Mouse (Mus musculus) CD4-positive helper T cell, adult 2 months (primary cell): Measurements from ENCODE around the gene Akr1b10.
"Not testable (repeated sequence)": the region's sequence is repeated elsewhere in the genome, so short reads cannot be mapped to it uniquely, and the experiment has no call there.

Experiments used
- DNase-seq: peaks from one replicate; pipeline ENCODE4 v3.0.0-alpha.2; 2012; ENCODE audit warnings: low read depth, missing footprints, low spot score

The Akr1b10 gene

DNA sequence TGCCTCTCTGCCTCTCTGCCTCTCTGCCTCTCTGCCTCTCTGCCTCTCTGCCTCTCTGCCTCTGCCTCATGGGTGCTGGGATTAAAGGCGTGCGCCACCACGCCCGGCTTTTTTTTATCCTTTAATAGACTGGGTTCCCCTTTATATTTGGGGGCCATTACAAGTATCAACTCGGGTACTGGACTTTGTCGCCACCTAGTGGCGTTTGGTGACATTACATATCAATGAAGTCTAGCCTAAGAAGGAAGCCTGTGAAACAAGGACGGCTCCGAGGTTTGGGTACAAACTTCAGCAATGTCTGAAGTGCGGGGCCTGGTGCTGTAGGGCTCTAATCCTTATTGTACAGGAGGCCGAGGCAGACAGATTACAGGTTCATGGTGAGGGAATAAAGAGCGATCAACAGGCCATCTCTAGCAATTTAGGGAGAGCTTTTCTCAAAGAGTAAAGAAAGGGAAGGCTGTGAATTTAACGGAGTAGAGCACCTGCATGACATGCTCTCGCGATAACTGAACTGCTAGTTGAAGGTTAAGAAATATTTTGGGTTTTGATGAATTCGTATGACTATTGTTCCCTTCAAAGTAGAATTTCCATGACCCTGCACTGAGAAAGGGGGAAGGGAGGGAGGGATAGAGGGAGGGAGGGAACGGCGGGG is 12.2 kb upstream of the Akr1b10 start:
- DNase-seq, result peak; percentile 84

GRCm38 (mm10) chr6:34373841-34374240 is 10.2 kb upstream of the Akr1b10 start:
- peak; percentile 21 for DNase-seq

DNA sequence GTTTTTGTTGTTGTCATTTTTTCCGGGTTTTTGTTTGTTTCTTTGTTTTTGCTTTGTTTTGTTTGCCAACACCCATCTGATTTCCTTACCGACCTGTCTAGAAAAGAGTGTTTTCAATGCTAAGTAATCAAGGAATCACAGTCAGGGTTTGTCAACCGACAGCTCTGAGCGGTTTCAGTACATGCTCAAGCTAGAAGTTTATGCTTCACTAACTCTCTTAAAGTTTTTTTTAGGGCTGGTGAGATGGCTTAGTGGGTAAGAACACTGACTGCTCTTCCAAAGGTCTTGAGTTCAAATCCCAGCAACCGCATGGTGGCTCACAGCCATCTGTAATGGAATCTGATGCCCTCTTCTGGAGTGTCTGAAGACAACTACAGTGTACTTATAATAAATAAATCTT is 8.1 kb upstream of the Akr1b10 start:
- not testable (repeated sequence) for DNase-seq

DNA sequence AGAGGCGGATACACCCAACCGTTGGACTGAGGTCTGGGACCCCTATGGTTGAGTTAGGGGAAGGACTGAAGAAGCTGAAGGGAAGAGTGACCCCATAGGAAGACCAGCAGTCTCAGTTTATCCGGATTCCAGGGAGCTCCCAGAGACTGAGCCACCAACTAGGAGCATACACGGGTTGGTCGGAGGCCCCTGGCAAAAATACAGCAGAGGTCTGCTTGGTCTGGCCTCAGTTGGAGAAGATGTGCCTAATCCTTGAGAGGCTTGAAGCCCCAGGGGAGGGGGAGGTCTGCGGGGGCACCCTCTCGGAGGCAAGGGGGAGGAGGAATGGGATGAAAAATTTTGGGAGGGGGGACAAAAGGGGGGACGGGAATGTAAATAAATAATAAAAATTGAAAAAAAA is 617 bp upstream of the Akr1b10 start:
- no peak for DNase-seq

DNA sequence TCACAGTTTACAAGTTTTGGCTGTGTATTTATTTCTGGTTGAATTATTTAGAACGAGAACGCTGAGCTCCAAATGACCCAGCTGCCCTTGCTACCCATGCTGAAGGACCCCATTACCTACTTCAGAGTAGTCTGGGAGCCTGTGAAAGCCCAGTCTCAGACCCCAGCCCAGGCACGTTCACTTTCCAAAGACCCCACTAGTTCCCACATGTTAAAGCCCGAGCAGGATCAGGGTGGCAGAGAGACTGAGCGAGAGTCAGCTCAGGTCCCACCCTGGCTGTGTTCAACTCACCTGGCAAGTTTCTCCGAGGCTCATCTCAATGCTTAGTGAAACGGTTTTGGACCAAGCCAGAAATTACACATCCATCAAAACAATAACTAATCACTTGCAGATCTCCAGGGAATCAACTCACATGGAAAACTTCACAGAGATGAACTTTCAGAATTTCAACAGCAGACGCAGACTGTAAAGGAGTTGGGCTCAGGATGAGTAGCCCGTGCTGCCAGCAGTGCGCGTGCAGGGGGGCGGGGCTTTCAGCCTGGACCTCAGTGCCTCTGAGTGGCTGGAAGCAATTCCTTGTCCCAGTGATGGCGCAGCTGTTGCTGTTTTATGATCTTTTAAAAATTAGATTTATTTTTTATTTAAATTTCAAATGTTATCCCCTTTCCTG is 818 bp downstream of the Akr1b10 start:
- peak; percentile 23 for DNase-seq

DNA sequence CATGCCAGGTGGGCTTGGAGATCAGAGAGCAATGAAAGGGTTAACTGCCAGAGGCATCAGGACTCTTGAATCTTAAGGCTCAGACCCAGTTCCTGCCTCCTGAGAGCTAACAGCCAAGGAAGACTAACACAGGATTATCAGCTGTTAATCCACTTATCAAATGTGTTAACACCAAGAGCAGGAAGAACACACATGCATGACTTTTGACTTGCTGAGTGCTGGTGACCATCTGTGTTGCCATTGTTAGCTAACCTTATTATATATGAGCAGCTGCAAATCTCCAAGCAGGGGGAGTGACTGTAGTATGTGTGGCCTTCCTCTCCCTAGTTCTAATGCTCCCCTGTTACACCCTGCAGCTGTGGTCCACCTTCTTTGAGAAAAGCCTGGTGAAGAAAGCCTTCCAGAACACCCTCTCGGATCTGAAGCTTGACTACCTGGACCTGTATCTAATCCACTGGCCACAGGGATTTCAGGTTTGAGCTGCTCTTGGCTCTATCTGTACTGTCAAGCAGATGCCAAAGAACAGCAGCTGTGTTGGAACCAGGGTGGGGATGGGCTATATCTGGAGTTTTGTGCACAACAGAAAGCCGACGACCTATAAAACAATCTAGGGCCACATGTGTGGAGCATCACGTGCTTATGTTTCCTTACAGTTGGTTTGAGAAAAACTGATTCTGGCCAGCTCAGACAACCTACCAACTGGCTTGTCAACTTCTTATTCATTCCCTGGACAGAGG is 4.6 kb downstream of the Akr1b10 start:
- no peak for DNase-seq

GRCm38 (mm10) chr6:34395897-34396296 is 11.9 kb downstream of the Akr1b10 start:
- DNase-seq, result no peak

DNA sequence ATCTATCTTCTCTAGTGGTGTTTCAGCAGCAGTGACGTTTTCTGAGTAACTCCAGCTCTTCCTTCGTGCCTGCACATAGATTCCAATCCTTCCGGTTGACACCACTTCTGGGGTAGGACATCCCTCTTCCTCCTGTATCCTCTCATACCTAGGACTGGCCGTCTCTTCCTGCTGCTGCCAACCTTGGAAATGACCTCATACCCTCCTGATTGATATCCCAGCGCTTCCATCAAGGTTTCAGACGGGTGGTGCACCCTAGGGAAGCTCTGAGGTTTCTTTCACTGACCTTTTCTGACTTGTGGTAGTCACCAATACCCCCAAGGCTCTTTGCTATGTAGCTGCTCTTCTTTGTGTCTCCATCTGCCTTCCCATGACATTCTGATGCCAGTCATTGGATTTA is 14.4 kb downstream of the Akr1b10 start:
- DNase-seq, result no peak

- DNase-seq, result no peak
These were observed 15.7 kb downstream of the Akr1b10 start for GRCm38 (mm10) chr6:34399606-34400220.

DNA sequence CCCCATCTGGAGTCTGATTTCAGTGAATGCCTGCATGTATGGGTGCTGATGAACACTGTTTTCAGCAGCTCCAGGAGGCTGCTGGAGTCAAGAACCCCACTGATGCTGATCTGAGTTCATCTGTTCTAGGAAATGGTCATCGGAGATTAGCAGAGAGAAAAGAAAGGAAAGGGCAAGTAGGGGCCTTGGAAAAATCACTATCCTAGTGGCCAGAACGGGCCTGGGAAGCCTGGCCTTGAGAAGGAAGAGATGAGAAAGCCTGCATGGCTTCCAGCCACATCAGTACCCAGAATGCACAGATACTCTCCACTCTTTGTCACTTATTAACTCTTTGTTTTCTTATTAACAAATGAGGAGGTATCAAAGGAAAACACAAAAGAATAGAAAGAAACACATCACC is 16.7 kb downstream of the Akr1b10 start:
- no peak for DNase-seq

DNA sequence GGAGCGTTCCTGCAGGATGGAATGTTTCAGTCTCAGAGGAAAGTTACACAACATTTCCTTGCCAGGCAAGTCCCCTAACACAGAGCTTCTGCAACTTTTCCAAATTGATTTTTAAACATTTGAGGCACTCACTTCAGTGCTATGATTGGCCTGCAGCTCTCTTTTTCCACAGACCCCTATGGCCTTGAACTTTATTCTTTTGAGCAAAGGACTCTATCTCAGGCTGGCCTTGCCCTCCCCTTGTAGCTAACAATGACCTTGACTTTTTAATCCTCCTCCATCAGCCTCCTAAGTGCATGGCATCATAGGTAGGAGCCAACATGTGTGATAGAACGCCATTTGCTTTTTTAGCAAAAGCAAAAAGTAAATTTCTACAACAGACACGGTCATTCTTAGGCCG is 22.7 kb downstream of the Akr1b10 start:
- DNase-seq, result no peak

- no peak for DNase-seq
These were observed 23.4 kb downstream of the Akr1b10 start for GRCm38 (mm10) chr6:34407403-34407802.

GRCm38 (mm10) chr6:34412023-34412422 is 28.0 kb downstream of the Akr1b10 start, which contains the start of gene Akr1b7:
Gene Akr1b7, plus strand, starts transcription at chr6:34412334.
- DNase-seq, result no peak

GRCm38 (mm10) chr6:34412688-34413087 is 28.7 kb downstream of the Akr1b10 start:
- DNase-seq, result no peak

DNA sequence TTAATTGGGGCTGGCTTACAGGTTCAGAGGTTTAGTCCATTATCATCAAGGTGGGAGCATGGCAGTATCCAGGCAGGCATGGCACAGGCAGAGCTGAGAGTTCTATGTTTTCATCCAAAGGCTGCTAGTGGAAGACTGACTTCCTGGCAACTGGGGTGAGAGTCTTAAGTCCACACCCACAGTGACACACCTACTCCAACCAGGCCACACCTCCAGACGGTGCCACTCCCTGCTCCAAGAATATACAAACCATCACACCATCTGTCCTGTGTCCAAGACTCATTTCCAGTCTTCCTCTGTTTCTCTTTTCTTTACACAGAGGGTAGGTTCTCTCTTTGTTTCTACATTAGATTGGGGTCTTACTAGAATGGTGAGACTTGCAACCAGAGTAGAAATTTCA is 29.4 kb downstream of the Akr1b10 start:
- DNase-seq, result not testable (repeated sequence)

DNA sequence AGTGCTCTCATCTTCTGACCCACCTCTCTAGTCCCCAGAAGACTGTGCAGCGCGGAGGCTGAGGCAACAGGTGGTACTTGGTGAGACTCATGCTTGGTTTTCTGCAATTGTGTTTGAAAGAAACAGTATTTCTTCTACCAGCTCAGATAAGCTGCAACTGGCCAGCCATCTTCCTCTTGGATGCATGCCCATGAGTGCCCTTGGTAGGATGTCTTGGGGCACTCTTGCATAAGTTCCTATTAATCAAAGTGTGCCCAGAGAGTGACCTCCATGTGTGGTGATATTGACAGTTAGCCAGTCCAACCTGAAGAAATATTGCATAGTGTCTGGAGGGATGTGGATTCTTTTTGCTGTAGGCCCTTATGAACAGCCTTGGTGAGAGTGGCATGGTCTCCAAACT is 32.5 kb downstream of the Akr1b10 start:
- DNase-seq, result no peak

- no peak for DNase-seq
These were observed 35.1 kb downstream of the Akr1b10 start for GRCm38 (mm10) chr6:34419071-34419470.

DNA sequence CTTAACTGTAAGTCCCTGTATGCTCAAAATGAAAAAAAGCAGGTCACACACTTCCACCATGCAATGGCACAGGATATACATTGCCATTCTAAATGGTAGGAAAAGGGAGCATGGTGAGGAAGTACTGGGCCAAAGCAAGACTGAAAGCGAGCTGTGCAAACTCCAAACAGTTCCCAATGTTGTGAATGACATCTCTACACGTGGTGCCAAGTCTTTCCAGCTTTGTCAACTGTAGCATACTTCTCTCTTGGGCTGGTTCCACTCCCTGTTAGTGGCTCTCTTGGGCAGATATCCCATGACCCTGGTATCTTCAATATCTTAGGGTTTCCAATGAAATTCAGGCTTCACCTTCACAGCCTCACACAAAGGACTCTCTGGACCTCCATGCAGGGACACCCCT is 55.0 kb downstream of the Akr1b10 start:
- no peak for DNase-seq

GRCm38 (mm10) chr6:34441556-34442257 is 57.7 kb downstream of the Akr1b10 start:
- no peak for DNase-seq

DNA sequence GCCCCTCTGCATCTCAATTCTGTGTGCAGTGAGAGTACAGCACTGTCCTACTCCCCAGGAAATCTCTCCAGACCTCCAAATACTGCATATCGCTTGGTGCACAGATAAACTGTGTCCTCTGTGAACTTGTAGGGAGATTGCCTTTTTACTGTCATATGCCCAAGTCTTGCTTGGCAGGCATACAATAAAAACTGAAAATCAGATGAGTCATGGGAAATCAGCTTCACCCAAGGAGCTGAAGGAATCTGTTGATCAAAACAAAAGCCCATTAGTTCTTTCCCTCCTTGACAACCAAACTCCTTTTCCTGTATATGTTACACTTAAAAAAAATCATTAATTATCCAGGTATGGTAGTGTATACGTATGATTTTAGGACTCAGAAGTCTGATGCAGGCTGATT is 59.8 kb downstream of the Akr1b10 start:
- no peak for DNase-seq
